20 mouse cellular contexts compared by ENCODE assay signal in the genomic region with DNA sequence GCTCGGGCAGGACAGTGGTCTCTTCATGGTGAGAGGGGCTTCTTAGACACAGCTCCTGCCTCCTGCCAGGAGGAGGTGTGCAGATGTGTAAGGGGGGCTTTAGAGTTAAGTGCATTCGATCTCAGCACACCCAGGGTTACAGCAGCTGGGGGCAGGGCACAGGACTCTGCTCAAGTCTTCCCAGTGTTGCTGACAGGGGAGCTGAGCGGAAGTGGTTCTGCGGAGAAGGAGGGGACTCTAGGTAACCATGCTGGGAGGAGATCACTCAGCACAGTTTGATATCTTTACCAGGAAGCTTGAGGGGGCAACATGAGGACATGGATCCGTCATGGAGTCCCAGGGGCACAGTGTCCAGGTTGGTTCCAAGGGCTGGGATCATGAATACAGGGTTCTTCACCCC. TPM values are rescaled to one million over a fixed set of nuclear protein-coding genes. Genes with fewer than 3 reads are reported as not detected.
DNase-seq lines count a peak whose midpoint lies in the region; ATAC-seq and TF ChIP-seq lines count a peak whose summit lies in the region.
"Had no signal": no experiment of that assay in that cellular context is flagged by ENCODE, and none has a peak within 500 bp of the region (broad histone marks: within the 10 kb centered on the region; RNA-seq: fewer than 3 reads in every experiment).

No protein-coding gene starts in this region.

- no peak for TF ChIP-seq EP300 in lung, postnatal 0 days (IDR thresholded peaks at IDR 0.05)

- no peaks in the 10 kb centered on the region for H3K9me3 ChIP-seq in lung, postnatal 0 days (ENCODE audit: low read length)
- no peaks in the 10 kb centered on the region for H3K9me3 ChIP-seq in stomach, embryonic 14.5 days (ENCODE audit: control insufficient read depth, low read depth, low read length)
- H3K9me3 ChIP-seq: neural tube, embryonic 15.5 days had no signal

- H3K36me3 ChIP-seq in lung, postnatal 0 days (ENCODE audit: insufficient read depth, low read length), result no peaks in the 10 kb centered on the region
- no peaks in the 10 kb centered on the region; the same call in 1 of the 2 replicates for H3K36me3 ChIP-seq in stomach, embryonic 14.5 days (ENCODE audit: control insufficient read depth, insufficient read depth, low read length)
- H3K36me3 ChIP-seq: neural tube, embryonic 15.5 days had no signal

- DNase-seq in lung, postnatal 0 days (ENCODE audit: low spot score), result no peak
- DNase-seq in lung, postnatal 25 days (ENCODE audit: low spot score), result no peak
- DNase-seq in thymus, postnatal 4 days, result peak; percentile 34
- no peak for DNase-seq in adrenal gland, postnatal 14 days
- DNase-seq in left cerebral cortex, adult 2 months (ENCODE audit: extremely low spot score in 1 of 2, low spot score in 2 of 2), result no peak
- DNase-seq: adrenal gland, postnatal 10 days; cerebellum, adult 18-20 months; cerebellum, postnatal 36 days; forebrain, postnatal 0 days; gastrocnemius, adult 2 months; heart, adult 18-20 months; kidney, adult 18-20 months; kidney, postnatal 25 days; layer of hippocampus, postnatal 36 days had no signal

- no peaks in the 10 kb centered on the region for H3K27me3 ChIP-seq in lung, postnatal 0 days (replicated peaks; ENCODE audit: insufficient read depth, low read length)
- H3K27me3 ChIP-seq in stomach, embryonic 14.5 days (ENCODE audit: control insufficient read depth, insufficient read depth, low read length), result no peaks in the 10 kb centered on the region
- H3K27me3 ChIP-seq: neural tube, embryonic 15.5 days had no signal

- peak overlapping the region; percentile 54; the same call in 1 of the 2 replicates for H3K27ac ChIP-seq in lung, postnatal 0 days (ENCODE audit: low read length)
- H3K27ac ChIP-seq in stomach, embryonic 14.5 days (ENCODE audit: low read length), result no peak overlapping the region
- H3K27ac ChIP-seq in left cerebral cortex, adult 2 months, result no peak overlapping the region
- H3K27ac ChIP-seq: gastrocnemius, adult 2 months; neural tube, embryonic 15.5 days had no signal

- H3K4me2 ChIP-seq in lung, postnatal 0 days (replicated peaks; ENCODE audit: low read depth, low read length), result no peak overlapping the region
- H3K4me2 ChIP-seq in stomach, embryonic 14.5 days (replicated peaks; ENCODE audit: low read depth, low read length), result no peak overlapping the region
- H3K4me2 ChIP-seq: liver, embryonic 11.5 days; lung, embryonic 14.5 days; midbrain, embryonic 11.5 days; neural tube, embryonic 15.5 days had no signal

- peak; percentile 31; the same call in 1 of the 2 replicates for ATAC-seq in lung, postnatal 0 days
- ATAC-seq in inflammation-experienced regulatory T-cells, adult 6 months, result peak; percentile 46
- ATAC-seq in stomach, embryonic 14.5 days (ENCODE audit: insufficient number of reproducible peaks, insufficient read depth, low FRiP score, low read depth), result 0 out of 2 replicates have a peak, but pooled peaks have one; percentile 25
- ATAC-seq: forebrain, postnatal 0 days had no signal

- intact Hi-C loops in left cerebral cortex, adult 2 months (cut with DNase I), result no loop called here

- H3K4me1 ChIP-seq in lung, postnatal 0 days (ENCODE audit: insufficient read depth, low read depth, low read length), result peaks cover 7% of the 10 kb centered on the region; the same call in 1 of the 2 replicates
- H3K4me1 ChIP-seq in stomach, embryonic 14.5 days (ENCODE audit: control insufficient read depth, insufficient read depth, low read length), result no peaks in the 10 kb centered on the region
- H3K4me1 ChIP-seq: neural tube, embryonic 15.5 days had no signal

- WGBS in lung, postnatal 0 days, result 53% methylated on average over 5 of the region's 5 CpGs
- 67% methylated on average over 5 of the region's 5 CpGs for WGBS in stomach, embryonic 14.5 days

- H3K9ac ChIP-seq in lung, postnatal 0 days (replicated peaks; ENCODE audit: low read depth), result no peak overlapping the region
- no peak overlapping the region for H3K9ac ChIP-seq in stomach, embryonic 14.5 days (replicated peaks; ENCODE audit: low read depth, low read length)
- H3K9ac ChIP-seq: forebrain, postnatal 0 days; lung, embryonic 14.5 days; neural tube, embryonic 15.5 days had no signal

- TF ChIP-seq CTCF in lung, postnatal 0 days (IDR thresholded peaks at IDR 0.05), result no peak
- no peak for TF ChIP-seq CTCF in left cerebral cortex, adult 2 months (IDR thresholded peaks at IDR 0.05)

- H3K4me3 ChIP-seq in lung, postnatal 0 days (ENCODE audit: low read depth, low read length), result no peak overlapping the region
- no peak overlapping the region for H3K4me3 ChIP-seq in stomach, embryonic 14.5 days (ENCODE audit: low read depth, low read length)
- H3K4me3 ChIP-seq in left cerebral cortex, adult 2 months, result no peak overlapping the region
- H3K4me3 ChIP-seq: gastrocnemius, adult 2 months; neural tube, embryonic 15.5 days had no signal

RNA-seq across cellular contexts. Expression of a gene that starts 11.6 kb away (rescaled TPM):
- polyA plus RNA-seq in lung, postnatal 0 days (2015; fragmentation: Nextera tagmentation; extraction: Ambion mirVana), result 31.2 and 34.0 TPM in 2 replicates
- 10 to 100 TPM; 18.9 to 19.7 (median 19.5) TPM for polyA plus RNA-seq in inflammation-experienced regulatory T-cells, adult 6 months (2017; shearing (Covaris generic))
- polyA plus RNA-seq in stomach, embryonic 14.5 days (2014; fragmentation: Nextera tagmentation; extraction: Ambion mirVana), result 34.5 and 37.1 TPM in 2 replicates
- total RNA-seq in adrenal gland, postnatal 14 days (2021), result 14.3 TPM in 2 replicates
- total RNA-seq in left cerebral cortex, adult 2 months (2021), result 10 to 100 TPM; 23.3 to 23.7 TPM
